Mouse (Mus musculus) stomach, embryonic 16.5 days (tissue): ENCODE measurements around the gene Pex10. TPM values are rescaled to one million over a fixed set of nuclear protein-coding genes. Genes with fewer than 3 reads are reported as not detected.

Experiments
- ATAC-seq: fragments of 200-750 bp; cut with Nextera tagmentation; 2 replicates; pipeline ENCODE4 v1.8.0; 2017; ENCODE audit warnings: moderate number of reproducible peaks, moderate TSS enrichment; ENCODE audit not compliant: insufficient read depth, low FRiP score
- H3K27ac ChIP-seq: fragments of 300-500 bp; sonication (generic); 2 replicates; pipeline ENCODE4 v1.5.1; 2014; ENCODE audit warnings: low read length
- H3K27me3 ChIP-seq: fragments of 300-500 bp; sonication (generic); 2 replicates; pipeline ENCODE4 v1.6.1; 2014; ENCODE audit warnings: low read length, control low read depth, mixed read lengths; ENCODE audit not compliant: control insufficient read depth, insufficient read depth
- H3K36me3 ChIP-seq: fragments of 300-500 bp; sonication (generic); 2 replicates; pipeline ENCODE4 v1.6.1; 2014; ENCODE audit warnings: low read length; ENCODE audit not compliant: control insufficient read depth, insufficient read depth
- H3K4me1 ChIP-seq: fragments of 300-500 bp; sonication (generic); 2 replicates; pipeline ENCODE4 v1.6.1; 2014; ENCODE audit warnings: low read length, control low read depth, mixed read lengths; ENCODE audit not compliant: control insufficient read depth, insufficient read depth
- H3K4me2 ChIP-seq: fragments of 300-500 bp; sonication (generic); 2 replicates; pipeline ENCODE4 v1.6.1; 2014; ENCODE audit warnings: low read depth, low read length, mixed read lengths
- H3K4me3 ChIP-seq: fragments of 300-500 bp; sonication (generic); replicated peaks from 2 replicates; pipeline ENCODE4 v1.5.1; 2014; ENCODE audit warnings: mild to moderate bottlenecking, low read length
- H3K9ac ChIP-seq: fragments of 300-500 bp; sonication (generic); 2 replicates; pipeline ENCODE4 v1.6.1; 2014; ENCODE audit warnings: low read length
- H3K9me3 ChIP-seq: fragments of 300-500 bp; sonication (generic); replicated peaks from 2 replicates; pipeline ENCODE4 v1.6.1; 2016; ENCODE audit warnings: low read length, control low read depth; ENCODE audit not compliant: control insufficient read depth
- WGBS: fragments of 180-500 bp; shearing (Covaris S2); extraction: QIAGEN DNeasy Blood & Tissue Kit; methylation state at CpG from one replicate; pipeline ENCODE4 v1.1.7; 2014; 5-methylcytosine and 5-hydroxymethylcytosine counted together
- polyA plus RNA-seq: library from polyadenylated mRNA; unstranded; fragments of >200 nt; fragmentation: Nextera tagmentation; extraction: Ambion mirVana; gene quantifications from 2 replicates; pipeline ENCODE4 v1.2.1, GENCODE M21; 2015

The Pex10 gene
- polyA plus RNA-seq, 1 experiment from 2014 or later, result 19.9 TPM

DNA sequence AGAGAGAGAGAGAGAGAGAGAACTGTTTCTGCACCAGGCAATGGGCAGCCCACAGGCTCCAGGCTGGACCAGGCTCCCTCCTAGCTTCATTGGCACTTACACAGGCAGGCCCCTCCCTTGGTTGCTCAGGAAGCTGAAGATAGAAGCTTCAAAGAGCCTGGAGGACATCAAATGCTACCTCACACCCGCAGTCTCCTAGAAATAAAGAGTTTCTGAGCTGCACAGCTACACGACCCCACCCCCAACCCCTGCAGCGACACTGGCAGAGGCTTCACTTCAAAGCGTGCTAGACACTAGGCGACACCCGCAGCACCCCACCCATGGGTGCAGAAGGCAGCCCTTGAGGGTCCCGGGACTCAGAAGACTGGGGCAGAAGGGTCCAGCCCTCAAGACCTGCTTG lies 16.7 kb upstream of the Pex10 start:
- Histone ChIP-seq H3K4me3 (no peak overlapping the region), H3K9me3 (no peaks in the 10 kb centered on the region), H3K27ac (no peak overlapping the region), H3K9ac (no peak overlapping the region), H3K4me1 (no peaks in the 10 kb centered on the region), H3K4me2 (no peak overlapping the region), H3K36me3 (no peaks in the 10 kb centered on the region), H3K27me3 (no peaks in the 10 kb centered on the region)
- no peak for ATAC-seq
- 69% methylated on average over 7 of the region's 7 CpGs for WGBS

DNA sequence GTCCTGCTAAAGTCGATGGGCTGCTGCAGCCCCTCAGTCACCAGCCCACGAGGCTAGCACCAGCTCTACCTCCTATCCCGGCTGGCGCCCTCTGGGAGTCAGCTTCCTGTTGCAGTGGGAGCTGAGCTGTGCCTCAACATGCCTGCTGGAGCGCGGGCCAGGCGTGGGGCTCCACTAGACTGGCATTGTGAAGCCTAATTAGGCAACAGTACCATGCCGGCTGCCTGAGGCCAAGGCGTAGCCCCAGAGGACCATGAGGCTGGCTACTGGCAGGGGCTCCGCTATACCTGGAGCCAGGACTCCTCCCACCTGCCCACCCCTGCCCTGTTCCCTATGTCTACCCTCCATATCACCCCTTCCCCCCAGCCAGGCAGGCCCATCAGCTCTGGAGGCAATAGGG lies 10.1 kb upstream of the Pex10 start, which contains the start of gene Plch2:
Plch2 (minus strand) TSS at position 61 of the 400 bp plus-strand sequence.
- peak within 1 kb of the TSS; percentile 25 for H3K4me3 ChIP-seq
- H3K9ac ChIP-seq, result peak within 1 kb of the TSS; percentile 54
- peaks cover 11% of the 10 kb centered on the region for H3K4me1 ChIP-seq
- H3K4me2 ChIP-seq, result peak within 1 kb of the TSS; percentile 18
- no peaks in the 10 kb centered on the region for H3K27me3 ChIP-seq
- 63% methylated on average over 10 of the region's 10 CpGs for WGBS
- H3K9me3 ChIP-seq, result no peaks in the 10 kb centered on the region
- peak within 1 kb of the TSS; percentile 87 for H3K27ac ChIP-seq
- peak; percentile 19; the same call in 1 of the 2 replicates for ATAC-seq
- no peaks in the 10 kb centered on the region for H3K36me3 ChIP-seq

DNA sequence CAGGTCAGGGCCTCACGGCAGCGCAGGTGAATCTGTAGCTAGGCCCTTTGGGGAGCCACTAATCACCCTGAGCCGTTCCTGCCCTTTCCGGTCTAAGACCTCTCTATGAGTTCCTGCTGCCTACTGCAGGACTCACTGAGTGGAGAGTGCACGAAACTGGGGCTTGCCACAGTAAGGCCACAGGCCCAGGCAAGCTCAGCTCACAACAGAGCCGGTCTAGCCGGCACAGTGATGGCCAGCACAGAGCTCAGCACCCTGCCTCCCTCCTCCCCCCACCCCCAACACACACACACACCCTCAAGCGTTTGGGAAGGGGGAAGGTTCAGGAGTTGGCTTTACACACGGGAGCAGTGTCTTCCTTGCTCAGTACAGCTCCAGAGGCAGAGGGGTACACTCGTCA lies 8.5 kb upstream of the Pex10 start:
- Histone ChIP-seq H3K4me2 (peak overlapping the region; percentile 40), H3K9me3 (no peaks in the 10 kb centered on the region), H3K27ac (peak overlapping the region; percentile 87), H3K27me3 (no peaks in the 10 kb centered on the region), H3K36me3 (no peaks in the 10 kb centered on the region), H3K4me1 (peaks cover 13% of the 10 kb centered on the region), H3K4me3 (no peak overlapping the region), H3K9ac (peak overlapping the region; percentile 29; the same call in 1 of the 2 replicates)
- WGBS, result 38% methylated on average over 10 of the region's 10 CpGs
- ATAC-seq, result peak; percentile 56

DNA sequence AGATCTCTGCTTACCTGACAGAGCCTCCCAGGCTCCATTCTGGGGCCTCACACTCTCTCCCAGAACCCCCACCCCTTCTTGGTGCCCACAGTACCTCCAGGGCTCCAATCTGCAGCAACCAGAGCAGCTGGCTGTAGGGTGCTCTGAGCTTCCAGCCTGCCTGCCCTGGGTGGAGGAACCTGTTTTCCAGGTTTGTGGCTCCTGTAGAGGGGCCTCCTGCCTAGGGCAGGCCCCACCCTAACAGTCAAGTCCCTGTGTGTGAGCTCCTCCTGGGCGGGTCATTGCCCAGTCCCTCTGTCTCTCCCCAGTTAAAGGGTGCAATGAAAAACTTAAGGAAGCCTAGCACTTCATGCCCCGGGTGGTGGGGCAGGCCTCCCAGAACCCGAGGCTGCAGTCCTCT lies 2.9 kb upstream of the Pex10 start:
- Histone ChIP-seq H3K4me1 (peaks cover 28% of the 10 kb centered on the region), H3K9me3 (no peaks in the 10 kb centered on the region), H3K4me2 (peak overlapping the region; percentile 56), H3K36me3 (no peaks in the 10 kb centered on the region), H3K27ac (peak overlapping the region; percentile 91), H3K9ac (peak overlapping the region; percentile 70), H3K27me3 (no peaks in the 10 kb centered on the region), H3K4me3 (peak overlapping the region; percentile 45)
- 25% methylated on average over 3 of the region's 3 CpGs for WGBS
- ATAC-seq, result peak; percentile 83

DNA sequence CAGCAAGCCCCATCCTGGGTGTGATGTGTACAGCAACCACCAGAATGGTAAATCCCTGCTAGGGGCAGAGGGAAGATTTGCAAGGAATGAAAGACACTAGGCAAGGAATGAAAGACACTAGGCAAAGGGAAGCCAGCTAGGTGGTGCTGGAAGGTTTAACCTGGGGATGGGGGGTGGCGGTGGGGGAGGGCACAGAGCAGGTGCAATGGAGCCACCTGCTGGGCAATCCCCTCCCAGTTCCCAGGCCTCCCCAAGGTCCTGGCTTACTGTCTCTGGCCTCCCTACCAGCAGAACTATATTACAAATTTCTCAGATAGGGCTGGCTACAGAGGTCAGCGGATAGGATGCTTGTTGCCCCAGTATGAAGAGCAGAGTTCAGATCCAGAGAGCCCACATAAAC lies 2.3 kb upstream of the Pex10 start:
- Histone ChIP-seq H3K9ac (peak overlapping the region; percentile 58), H3K27ac (peak overlapping the region; percentile 91), H3K27me3 (no peaks in the 10 kb centered on the region), H3K4me3 (0 out of 2 replicates have a peak overlapping the region, but pooled peaks have one; percentile 45), H3K4me1 (peaks cover 26% of the 10 kb centered on the region), H3K36me3 (no peaks in the 10 kb centered on the region), H3K9me3 (no peaks in the 10 kb centered on the region), H3K4me2 (peak overlapping the region; percentile 56)
- WGBS, result 42% methylated on average over 2 of the region's 2 CpGs
- ATAC-seq, result no peak

GRCm38 (mm10) chr4:155065970-155066833 lies 614 bp upstream of the Pex10 start:
- peak overlapping the region; percentile 78 for H3K4me3 ChIP-seq
- peak; percentile 30 for ATAC-seq
- peak overlapping the region; percentile 61 for H3K27ac ChIP-seq
- no peaks in the 10 kb centered on the region for H3K27me3 ChIP-seq
- H3K36me3 ChIP-seq, result peaks cover 9% of the 10 kb centered on the region
- peak overlapping the region; percentile 64 for H3K9ac ChIP-seq
- H3K9me3 ChIP-seq, result no peaks in the 10 kb centered on the region
- peaks cover 22% of the 10 kb centered on the region for H3K4me1 ChIP-seq
- 3% methylated on average over 15 of the region's 15 CpGs for WGBS
- peak overlapping the region; percentile 89 for H3K4me2 ChIP-seq

DNA sequence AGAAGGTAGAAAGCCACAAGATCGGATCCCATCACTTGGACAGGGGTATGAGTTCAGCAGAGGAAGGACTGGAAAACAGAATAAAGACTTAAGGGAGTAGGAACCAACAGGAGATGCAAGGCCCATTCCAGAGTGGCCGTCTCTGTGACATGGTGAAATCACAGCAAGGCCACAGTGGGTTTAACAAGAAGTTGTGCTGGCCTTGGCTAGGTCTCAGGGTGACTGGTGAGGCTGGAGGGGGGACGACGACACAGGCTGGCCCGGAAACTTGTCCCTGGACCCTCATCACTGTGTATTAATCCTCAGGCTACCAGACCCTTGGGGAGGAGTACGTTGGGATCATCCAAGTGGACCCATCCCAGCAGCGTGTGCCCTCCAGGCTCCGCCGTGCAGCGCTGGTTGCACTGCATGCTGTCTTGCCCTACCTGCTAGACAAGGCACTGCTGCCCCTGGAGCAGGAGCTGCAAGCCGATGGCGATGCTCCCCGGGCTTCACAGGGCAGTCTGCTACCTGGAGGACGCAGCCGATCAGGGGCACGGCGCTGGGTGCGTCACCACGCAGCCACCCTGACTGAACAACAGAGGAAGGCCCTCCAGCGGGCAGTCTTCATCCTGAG lies 1.6 kb downstream of the Pex10 start:
- Histone ChIP-seq H3K36me3 (peaks cover 19% of the 10 kb centered on the region), H3K4me3 (no peak overlapping the region), H3K27ac (no peak overlapping the region)

DNA sequence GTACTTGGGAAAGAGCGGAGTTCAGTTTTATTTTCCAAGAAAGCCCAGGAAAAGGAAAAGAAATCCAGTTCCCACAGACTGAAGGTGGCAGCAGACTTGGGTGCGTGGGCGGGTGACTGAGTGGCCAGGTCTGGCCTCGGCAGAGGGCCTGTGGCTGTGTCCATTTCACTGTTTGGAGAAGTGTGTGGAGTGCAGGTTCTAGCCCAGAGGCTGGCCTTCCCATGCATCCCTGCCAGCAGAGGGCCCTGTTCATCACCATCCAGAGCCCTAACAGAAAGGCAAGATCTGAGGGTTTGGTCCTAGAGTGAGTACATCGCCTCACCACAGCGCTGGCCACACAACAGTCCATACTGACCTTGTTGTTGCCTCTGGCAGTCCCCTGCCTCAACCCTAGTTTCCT lies 2.4 kb downstream of the Pex10 start:
- no peak overlapping the region for H3K4me2 ChIP-seq
- peaks cover 20% of the 10 kb centered on the region for H3K4me1 ChIP-seq
- 85% methylated on average over 6 of the region's 6 CpGs for WGBS
- peaks cover 26% of the 10 kb centered on the region for H3K36me3 ChIP-seq
- H3K9me3 ChIP-seq, result no peaks in the 10 kb centered on the region
- H3K4me3 ChIP-seq, result no peak overlapping the region
- no peak overlapping the region for H3K27ac ChIP-seq
- H3K9ac ChIP-seq, result no peak overlapping the region
- no peak for ATAC-seq
- no peaks in the 10 kb centered on the region for H3K27me3 ChIP-seq

More for the DNA sequence above, 1.6 kb downstream of the Pex10 start:
- Histone ChIP-seq H3K9me3 (no peaks in the 10 kb centered on the region), H3K4me2 (peak overlapping the region; percentile 89; the same call in 1 of the 2 replicates), H3K9ac (peak overlapping the region; percentile 90; the same call in 1 of the 2 replicates), H3K4me1 (peaks cover 20% of the 10 kb centered on the region), H3K27me3 (no peaks in the 10 kb centered on the region)
- WGBS, result 91% methylated on average over 20 of the region's 20 CpGs
- ATAC-seq, result no peak

- Histone ChIP-seq H3K27me3 (no peaks in the 10 kb centered on the region), H3K4me1 (peaks cover 20% of the 10 kb centered on the region), H3K4me2 (no peak overlapping the region), H3K36me3 (peaks cover 29% of the 10 kb centered on the region), H3K4me3 (no peak overlapping the region), H3K9me3 (no peaks in the 10 kb centered on the region), H3K27ac (no peak overlapping the region), H3K9ac (no peak overlapping the region)
- no peak for ATAC-seq
- WGBS, result 89% methylated on average over 13 of the region's 13 CpGs
Measured at GRCm38 (mm10) chr4:155070199-155070598, 3.4 kb downstream of the Pex10 start.
